Mouse (Mus musculus) megakaryocyte, embryonic 14.5 days (primary cell): ENCODE results near the gene Mfsd5.

Experiments
- FLI1 ChIP-seq: IDR thresholded peaks from 2 replicates; pipeline ENCODE4 v1.6.1; 2012; ENCODE audit warnings: low read length, inconsistent platforms, mixed read lengths
- GATA1 ChIP-seq: IDR thresholded peaks from 3 replicates; pipeline ENCODE4 v1.6.1; 2012; ENCODE audit warnings: mixed read lengths, low read length, inconsistent platforms, borderline replicate concordance

DNA sequence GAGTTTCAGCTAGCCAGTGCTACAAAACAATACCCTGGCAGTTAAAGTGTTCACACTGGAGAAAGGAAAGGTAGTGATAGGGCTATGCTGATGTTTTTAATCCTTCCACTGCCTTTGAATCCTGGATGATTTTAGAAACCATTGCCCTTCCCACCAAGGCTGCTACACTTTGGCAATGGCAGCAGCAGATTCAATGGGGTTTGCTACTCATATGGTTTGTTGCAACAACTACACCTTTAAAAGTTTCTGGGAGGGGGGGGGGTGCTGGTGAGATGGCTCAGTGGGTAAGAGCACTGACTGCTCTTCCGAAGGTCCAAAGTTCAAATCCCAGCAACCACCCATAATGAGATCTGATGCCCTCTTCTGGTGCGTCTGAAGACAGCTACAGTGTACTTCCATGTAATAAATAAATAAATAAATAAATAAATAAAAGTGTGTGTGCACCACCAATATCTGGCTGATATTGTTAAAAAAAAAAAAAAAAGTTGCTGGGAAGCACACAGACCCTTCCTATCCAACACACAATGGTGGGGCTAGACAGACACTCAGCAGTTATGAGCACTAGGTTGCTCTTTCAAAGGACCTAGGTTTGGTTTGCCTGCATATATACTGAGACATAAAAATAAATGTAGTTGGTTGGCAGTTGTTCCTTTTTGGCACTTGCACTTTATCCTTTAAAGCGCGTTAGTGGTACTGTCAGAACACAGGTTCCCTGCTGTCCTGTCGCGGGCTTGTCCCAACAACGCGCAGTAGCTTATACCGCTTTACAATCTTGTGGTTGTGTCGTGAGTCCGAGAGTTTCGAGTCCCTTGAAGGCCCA is 45.6 kb downstream of the Mfsd5 start:
- TF ChIP-seq GATA1 (no peak), FLI1 (no peak)
